Mouse (Mus musculus) spleen, postnatal 36 days (tissue): ENCODE results near the gene Lamb1.

Experiments used
- DNase-seq, 2 experiments: peaks; one replicate each; pipeline ENCODE4 v3.0.0; 2022; ENCODE audit warnings: low spot score in 2 of 2, mixed read lengths in 1 of 2

Gene Lamb1

GRCm38 (mm10) chr12:31283131-31283530 is 18.1 kb downstream of the Lamb1 start:
- DNase-seq, result no peak

GRCm38 (mm10) chr12:31283617-31284136 is 18.6 kb downstream of the Lamb1 start:
- no peak for DNase-seq

GRCm38 (mm10) chr12:31289046-31289445 is 24.0 kb downstream of the Lamb1 start:
- DNase-seq, result no peak

GRCm38 (mm10) chr12:31290951-31291350 is 25.9 kb downstream of the Lamb1 start:
- DNase-seq, result no peak

- DNase-seq, result no peak
Observed at GRCm38 (mm10) chr12:31293361-31294142, 28.5 kb downstream of the Lamb1 start.

- no peak for DNase-seq
Observed at GRCm38 (mm10) chr12:31294526-31294925, 29.5 kb downstream of the Lamb1 start.

- DNase-seq, result no peak
Observed at GRCm38 (mm10) chr12:31294996-31295395, 30.0 kb downstream of the Lamb1 start.

GRCm38 (mm10) chr12:31295505-31295904 is 30.5 kb downstream of the Lamb1 start:
- no peak for DNase-seq

GRCm38 (mm10) chr12:31296097-31296496 is 31.1 kb downstream of the Lamb1 start:
- DNase-seq, result no peak

GRCm38 (mm10) chr12:31298122-31298521 is 33.1 kb downstream of the Lamb1 start:
- no peak for DNase-seq

- no peak for DNase-seq
Observed at GRCm38 (mm10) chr12:31298530-31298929, 33.5 kb downstream of the Lamb1 start.

- DNase-seq, result no peak
Observed at GRCm38 (mm10) chr12:31299126-31299525, 34.1 kb downstream of the Lamb1 start.

GRCm38 (mm10) chr12:31299676-31300197 is 34.7 kb downstream of the Lamb1 start:
- no peak for DNase-seq

GRCm38 (mm10) chr12:31300276-31300675 is 35.2 kb downstream of the Lamb1 start:
- DNase-seq, result no peak

- DNase-seq, result no peak
Observed at GRCm38 (mm10) chr12:31302266-31302665, 37.2 kb downstream of the Lamb1 start.

- DNase-seq, result no peak
Observed at GRCm38 (mm10) chr12:31302766-31303511, 37.9 kb downstream of the Lamb1 start.

GRCm38 (mm10) chr12:31306075-31306675 is 41.1 kb downstream of the Lamb1 start:
- no peak for DNase-seq

GRCm38 (mm10) chr12:31307011-31307410 is 42.0 kb downstream of the Lamb1 start:
- DNase-seq, result no peak

GRCm38 (mm10) chr12:31307756-31308155 is 42.7 kb downstream of the Lamb1 start:
- DNase-seq, result no peak

GRCm38 (mm10) chr12:31310687-31311086 is 45.7 kb downstream of the Lamb1 start:
- DNase-seq, result no peak

- DNase-seq, result no peak
Observed at GRCm38 (mm10) chr12:31311671-31312265, 46.7 kb downstream of the Lamb1 start.

- no peak for DNase-seq
Observed at GRCm38 (mm10) chr12:31312281-31312680, 47.2 kb downstream of the Lamb1 start.
